Comparison of ENCODE assay signal across 10 mouse cellular contexts in genomic region chr17:35295796-35296195, GRCm38 (mm10). TPM values are rescaled to one million over a fixed set of nuclear protein-coding genes. Genes with fewer than 3 reads are reported as not detected.
DNase-seq lines count a peak whose midpoint lies in the region; ATAC-seq and TF ChIP-seq lines count a peak whose summit lies in the region.
"Not testable (repeated sequence)": the region's sequence is repeated elsewhere in the genome, so short reads cannot be mapped to it uniquely, and the experiment has no call there.
"Had no signal": no experiment of that assay in that cellular context is flagged by ENCODE, and none has a peak within 500 bp of the region (broad histone marks: within the 10 kb centered on the region; RNA-seq: fewer than 3 reads in every experiment).

No protein-coding gene starts in this region.

- H3K36me3 ChIP-seq in midbrain, embryonic 11.5 days (ENCODE audit: control insufficient read depth, insufficient read depth, low read length); spleen, adult 2 months (ENCODE audit: control insufficient read depth, insufficient read depth, low read length): not testable (repeated sequence)

- not testable (repeated sequence) for H3K9me3 ChIP-seq in midbrain, embryonic 11.5 days (ENCODE audit: control insufficient read depth, low read length)

- not testable (repeated sequence) for H3K27me3 ChIP-seq in cerebellum, adult 2 months (ENCODE audit: control insufficient read depth, insufficient read depth, low read length); midbrain, embryonic 11.5 days (ENCODE audit: control insufficient read depth, insufficient read depth, low read length); spleen, adult 2 months (ENCODE audit: control insufficient read depth, insufficient read depth, low read length)

- ATAC-seq in midbrain, embryonic 11.5 days (ENCODE audit: low FRiP score): not testable (repeated sequence)

- not testable (repeated sequence) for TF ChIP-seq POLR2A in cerebellum, adult 2 months (IDR thresholded peaks at IDR 0.05; ENCODE audit: borderline replicate concordance, insufficient read depth, low read length); spleen, adult 2 months (IDR thresholded peaks at IDR 0.05; ENCODE audit: low read depth, low read length)

- not testable (repeated sequence) for H3K4me3 ChIP-seq in cerebellum, adult 2 months (replicated peaks; ENCODE audit: insufficient read depth, low read depth, low read length); midbrain, embryonic 11.5 days (ENCODE audit: low read depth, low read length); spleen, adult 2 months (ENCODE audit: extremely low read depth, insufficient read depth, insufficient read length)

- not testable (repeated sequence) for H3K27ac ChIP-seq in cerebellum, adult 2 months (ENCODE audit: insufficient read depth, low read length); midbrain, embryonic 11.5 days (ENCODE audit: low read depth, low read length); spleen, adult 2 months (ENCODE audit: insufficient read depth, low read length)

- intact Hi-C loops in left cerebral cortex, postnatal 14 days (cut with DNase I): not testable (repeated sequence)

- H3K4me1 ChIP-seq in cerebellum, adult 2 months (ENCODE audit: control insufficient read depth, insufficient read depth, low read length); midbrain, embryonic 11.5 days (ENCODE audit: control insufficient read depth, insufficient read depth, low read length); spleen, adult 2 months (ENCODE audit: control insufficient read depth, insufficient read depth, insufficient read length): not testable (repeated sequence)

- peak; percentile 52 for TF ChIP-seq CTCF in cerebellum, adult 2 months (IDR thresholded peaks at IDR 0.05; ENCODE audit: borderline replicate concordance, insufficient read depth, low read depth, low read length)
- TF ChIP-seq CTCF in spleen, adult 2 months (IDR thresholded peaks at IDR 0.05; ENCODE audit: extremely low read depth, insufficient read depth, insufficient read length, insufficient replicate concordance): peak; percentile 49; the same call in 1 of the 2 replicates

- H3K9ac ChIP-seq in midbrain, embryonic 11.5 days (ENCODE audit: low read length): not testable (repeated sequence)

- 6% methylated on average over 5 of the region's 5 CpGs for WGBS in cerebellum, adult 2 months
- WGBS in midbrain, embryonic 11.5 days: 4% methylated on average over 5 of the region's 5 CpGs
- WGBS in spleen, adult 2 months: 3% methylated on average over 5 of the region's 5 CpGs

- not testable (repeated sequence) for H3K4me2 ChIP-seq in midbrain, embryonic 11.5 days

- DNase-seq in MN1 (ENCODE audit: low spot score): peak; percentile 64
- peak in 1 of 2 experiments; percentile 43 for DNase-seq in cerebellum, adult 2 months
- peak; percentile 20 to 59 for DNase-seq in frontal cortex, postnatal 14 days (ENCODE audit: low spot score in 2 of 2)
- DNase-seq in induced T-regulatory cell, adult 2 months (ENCODE audit: low read depth): peak; percentile 83
- DNase-seq in left cerebral cortex, postnatal 14 days (ENCODE audit: low spot score in 2 of 2): peak; percentile 18 to 65
- peak; percentile 97 for DNase-seq in midbrain, embryonic 11.5 days (ENCODE audit: low spot score, missing footprints)
- peak; percentile 19 to 69 for DNase-seq in spleen, adult 2 months (ENCODE audit: low read depth in 1 of 2, low spot score in 2 of 2)
- peak; percentile 16 for DNase-seq in yolk sac, embryonic 10.5 days (ENCODE audit: low spot score)

RNA-seq across cellular contexts. Expression of gene H2-Q1, which starts 24.4 kb away (rescaled TPM):
- 0.26 and 0.92 TPM in 2 replicates for polyA plus RNA-seq in cerebellum, adult 2 months (2012; rRNA removed)
- under 1 TPM; 0.48 to 0.74 TPM for total RNA-seq in left cerebral cortex, postnatal 14 days (2021)
- not detected in 2 replicates for polyA plus RNA-seq in midbrain, embryonic 11.5 days (2014; fragmentation: Nextera tagmentation; extraction: Ambion mirVana)
- polyA plus RNA-seq in spleen, adult 2 months (2012; rRNA removed): not detected in 2 replicates
- polyA plus RNA-seq: kidney, embryonic 14.5 days; macrophage had no signal

RNA-seq across cellular contexts. Expression of gene H2-D1, which starts 33.3 kb away (rescaled TPM):
- 174 and 183 TPM in 2 replicates for polyA plus RNA-seq in cerebellum, adult 2 months (2012; rRNA removed)
- 10 to 100 TPM; 18.1 to 18.5 TPM for total RNA-seq in left cerebral cortex, postnatal 14 days (2021)
- polyA plus RNA-seq in midbrain, embryonic 11.5 days (2014; fragmentation: Nextera tagmentation; extraction: Ambion mirVana): 42.2 and 45.9 TPM in 2 replicates
- 1,148 and 1,488 TPM in 2 replicates for polyA plus RNA-seq in spleen, adult 2 months (2012; rRNA removed)

RNA-seq across cellular contexts. Expression of gene H2-Q2, which starts 46.2 kb away (rescaled TPM):
- 1.4 and 1.5 TPM in 2 replicates for polyA plus RNA-seq in cerebellum, adult 2 months (2012; rRNA removed)
- 1 to 10 TPM in 1 of 2 experiments, under 1 TPM in 1; 0.48 to 2.2 TPM for total RNA-seq in left cerebral cortex, postnatal 14 days (2021)
- 0.22 and 0.34 TPM in 2 replicates for polyA plus RNA-seq in midbrain, embryonic 11.5 days (2014; fragmentation: Nextera tagmentation; extraction: Ambion mirVana)
- polyA plus RNA-seq in spleen, adult 2 months (2012; rRNA removed): 0.48 and 0.58 TPM in 2 replicates
- polyA plus RNA-seq: macrophage had no signal

RNA-seq across cellular contexts. Expression of gene Ddx39b, which starts 54.2 kb away (rescaled TPM):
- 438 and 458 TPM in 2 replicates for polyA plus RNA-seq in cerebellum, adult 2 months (2012; rRNA removed)
- total RNA-seq in left cerebral cortex, postnatal 14 days (2021): 100 to 1,000 TPM; 221 to 230 TPM
- 649 and 657 TPM in 2 replicates for polyA plus RNA-seq in midbrain, embryonic 11.5 days (2014; fragmentation: Nextera tagmentation; extraction: Ambion mirVana)
- 284 and 323 TPM in 2 replicates for polyA plus RNA-seq in spleen, adult 2 months (2012; rRNA removed)
